Mouse (Mus musculus): ENCODE results near the gene A930004D18Rik.
A peak's percentile ranks its signal among the peaks of the same experiment; 100 is the strongest.

A930004D18Rik gene

GRCm38 (mm10) chr2:18053243-18053950, 15.9 kb upstream of the A930004D18Rik start:
- no peak for DNase-seq (ENCODE audit: low spot score in 2 of 2)

DNA sequence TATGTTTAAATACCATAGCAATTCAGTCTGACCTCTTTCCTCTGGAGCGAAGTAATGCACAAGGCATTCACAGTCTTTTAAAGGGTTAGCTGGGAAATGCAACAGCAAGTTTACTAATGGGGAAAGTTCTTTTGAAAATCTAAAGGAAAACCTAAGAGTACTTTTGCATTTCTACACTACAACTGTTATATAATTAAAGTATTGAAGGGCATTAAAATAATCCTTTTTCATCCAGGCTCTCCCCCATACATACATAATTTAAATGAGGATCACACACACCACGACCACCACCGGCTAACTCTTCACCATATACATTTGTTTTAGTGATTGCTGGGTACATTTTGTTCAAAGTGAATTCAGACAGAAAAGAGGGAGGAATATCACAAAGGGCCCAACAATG, 15.0 kb upstream of the A930004D18Rik start:
- DNase-seq (ENCODE audit: low spot score in 2 of 2) = no peak

- no peak for DNase-seq (ENCODE audit: low spot score in 2 of 2)
Measured at GRCm38 (mm10) chr2:18051831-18052170, 14.3 kb upstream of the A930004D18Rik start.

- no peak for DNase-seq (ENCODE audit: low spot score in 2 of 2)
Measured at GRCm38 (mm10) chr2:18051026-18051830, 13.7 kb upstream of the A930004D18Rik start.

DNA sequence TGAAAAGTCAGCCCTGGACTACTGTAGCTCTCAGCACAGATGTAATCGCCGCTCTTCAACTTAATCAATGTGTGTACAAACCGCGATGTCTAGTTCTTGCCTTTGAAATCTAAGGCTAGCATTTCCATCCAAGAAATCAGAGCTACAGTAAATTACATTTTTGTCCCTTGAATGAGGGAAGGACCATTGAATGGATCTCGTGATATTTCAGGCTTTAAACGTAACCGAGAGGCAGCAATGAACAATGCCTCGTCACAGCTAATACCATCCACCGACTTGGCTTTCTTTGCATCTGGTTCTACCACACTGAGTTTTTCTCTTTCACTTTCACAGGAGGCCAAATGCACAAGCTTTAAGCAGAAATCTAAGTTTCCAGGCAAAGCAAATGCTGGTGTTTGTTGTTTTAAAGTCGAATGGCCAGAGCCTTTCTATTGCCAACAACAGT, 13.0 kb upstream of the A930004D18Rik start:
- peak; percentile 35 to 47 for DNase-seq (ENCODE audit: low spot score in 2 of 2)

GRCm38 (mm10) chr2:18050018-18050417, 12.5 kb upstream of the A930004D18Rik start:
- DNase-seq (ENCODE audit: low spot score in 2 of 2) = no peak

GRCm38 (mm10) chr2:18049279-18049821, 11.8 kb upstream of the A930004D18Rik start:
- no peak for DNase-seq (ENCODE audit: low spot score in 2 of 2)

DNA sequence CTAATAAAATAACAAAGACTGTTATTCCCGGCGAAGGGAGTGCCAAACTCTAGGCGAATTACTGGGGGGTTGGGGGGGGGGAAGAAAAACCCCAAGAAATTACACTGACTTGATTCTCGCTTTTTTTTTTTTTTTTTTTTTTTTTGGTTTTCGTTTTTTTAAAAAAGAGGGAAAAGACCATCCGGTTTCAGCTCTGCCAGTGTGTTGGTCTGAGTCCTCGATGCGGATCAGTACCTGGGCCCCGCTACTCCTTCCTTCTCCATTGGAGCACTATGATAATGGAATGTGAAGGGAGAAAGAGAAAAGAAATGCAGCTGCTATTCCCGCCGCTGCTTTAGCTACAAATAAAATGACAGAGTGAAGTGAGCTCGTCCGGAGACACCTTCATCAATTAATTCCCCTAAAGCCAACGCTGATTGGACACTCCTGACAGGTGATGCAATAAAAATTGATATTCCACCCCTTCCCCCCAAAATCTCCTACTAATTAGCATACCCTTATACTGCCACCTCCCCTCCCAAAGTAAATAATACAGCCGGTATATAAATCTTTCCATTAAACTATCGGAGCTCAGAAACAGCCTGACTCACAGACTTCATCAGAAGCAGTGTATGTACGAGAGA, 11.0 kb upstream of the A930004D18Rik start, which contains the start of gene Skida1:
Skida1 (minus strand) TSS at position 599 of the 623 bp plus-strand sequence.
- DNase-seq (ENCODE audit: low spot score in 2 of 2) = no peak

DNA sequence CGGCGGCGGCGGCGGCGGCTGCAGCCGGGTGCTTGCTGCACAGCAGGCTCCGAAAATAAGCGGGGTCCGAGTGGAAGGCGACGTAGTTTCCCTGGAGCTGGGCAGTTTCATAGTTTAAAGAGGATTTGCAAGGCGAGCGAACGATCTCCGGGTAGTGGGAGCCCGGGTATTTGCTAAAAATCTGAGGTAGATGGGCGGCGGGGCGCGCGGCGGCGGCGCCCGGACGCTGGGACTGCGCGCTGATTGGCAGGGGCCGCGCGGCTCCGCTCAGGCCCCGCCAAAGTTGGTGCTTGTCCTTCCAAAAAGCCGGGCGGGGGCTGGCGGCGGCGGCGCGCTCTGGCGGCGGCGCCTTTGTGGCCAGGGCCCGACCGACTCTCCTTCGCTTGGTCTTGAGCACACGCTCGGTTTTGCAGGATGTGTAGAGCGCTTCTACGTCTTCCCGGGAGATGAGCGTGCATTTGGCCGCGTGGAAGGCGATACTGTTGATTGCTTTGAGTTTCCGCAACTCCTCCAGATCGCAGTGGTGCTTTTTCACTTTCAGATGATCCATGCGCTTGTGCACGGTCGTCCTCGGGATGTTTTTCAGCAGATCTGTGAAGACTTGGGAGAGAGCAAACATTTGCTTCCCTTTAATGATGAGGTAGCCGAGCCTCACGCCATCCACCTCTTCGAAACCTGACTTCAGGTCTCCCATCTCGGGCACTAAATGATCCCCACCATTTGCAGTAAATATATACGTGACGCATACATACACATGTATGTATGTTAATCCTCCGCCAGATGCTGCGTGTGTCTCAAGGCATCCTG, 10.3 kb upstream of the A930004D18Rik start:
- DNase-seq (ENCODE audit: low spot score in 2 of 2) = peak; percentile 58 to 60

DNA sequence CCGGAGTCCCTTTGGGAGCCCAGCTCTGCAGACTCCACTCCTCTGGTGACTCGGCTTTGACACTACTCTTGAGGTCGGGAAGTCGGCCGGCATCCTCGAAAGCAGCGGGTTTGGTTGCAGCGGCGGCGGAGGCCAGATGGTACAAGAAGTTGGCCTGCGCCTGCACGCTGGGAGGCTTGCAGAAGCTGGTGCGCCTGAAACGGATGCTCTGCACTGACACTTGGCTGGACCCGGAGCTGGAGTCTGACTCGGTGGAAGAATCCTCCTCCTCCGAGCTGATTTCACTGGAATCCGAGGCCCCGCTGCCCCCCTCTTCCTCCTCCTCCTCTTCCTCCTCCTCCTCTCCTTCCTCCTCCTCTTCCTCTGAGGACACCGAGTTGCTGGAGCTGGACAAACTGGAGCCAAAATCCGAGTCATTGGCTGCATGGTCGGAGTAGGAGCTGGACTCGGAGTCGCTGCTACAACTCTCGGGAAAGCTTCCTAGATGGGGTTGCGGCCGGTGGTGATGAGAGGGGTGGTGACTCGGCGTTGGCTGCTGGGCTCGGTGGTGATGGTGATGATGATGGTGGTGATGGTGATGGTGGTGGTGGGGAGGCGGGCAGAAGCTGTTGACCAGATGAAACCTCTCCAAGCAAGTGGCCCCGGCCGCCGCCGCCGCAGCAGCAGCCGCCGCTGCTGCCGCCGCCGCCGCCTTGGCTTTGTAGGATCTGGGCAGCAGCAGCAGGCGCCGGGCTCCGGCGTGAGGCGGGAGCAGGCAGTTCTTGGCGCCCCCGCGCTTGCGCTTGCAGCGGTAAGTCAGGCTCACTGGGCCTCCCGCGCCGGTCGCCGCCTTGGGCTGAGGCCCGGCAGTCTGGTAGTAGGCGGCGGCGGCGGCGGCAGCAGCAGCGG, 9.5 kb upstream of the A930004D18Rik start:
- peak; percentile 38 to 51 for DNase-seq (ENCODE audit: low spot score in 2 of 2)

GRCm38 (mm10) chr2:18046186-18046585, 8.6 kb upstream of the A930004D18Rik start:
- DNase-seq (ENCODE audit: low spot score in 2 of 2) = no peak

GRCm38 (mm10) chr2:18045781-18046181, 8.2 kb upstream of the A930004D18Rik start:
- DNase-seq (ENCODE audit: low spot score in 2 of 2) = no peak

DNA sequence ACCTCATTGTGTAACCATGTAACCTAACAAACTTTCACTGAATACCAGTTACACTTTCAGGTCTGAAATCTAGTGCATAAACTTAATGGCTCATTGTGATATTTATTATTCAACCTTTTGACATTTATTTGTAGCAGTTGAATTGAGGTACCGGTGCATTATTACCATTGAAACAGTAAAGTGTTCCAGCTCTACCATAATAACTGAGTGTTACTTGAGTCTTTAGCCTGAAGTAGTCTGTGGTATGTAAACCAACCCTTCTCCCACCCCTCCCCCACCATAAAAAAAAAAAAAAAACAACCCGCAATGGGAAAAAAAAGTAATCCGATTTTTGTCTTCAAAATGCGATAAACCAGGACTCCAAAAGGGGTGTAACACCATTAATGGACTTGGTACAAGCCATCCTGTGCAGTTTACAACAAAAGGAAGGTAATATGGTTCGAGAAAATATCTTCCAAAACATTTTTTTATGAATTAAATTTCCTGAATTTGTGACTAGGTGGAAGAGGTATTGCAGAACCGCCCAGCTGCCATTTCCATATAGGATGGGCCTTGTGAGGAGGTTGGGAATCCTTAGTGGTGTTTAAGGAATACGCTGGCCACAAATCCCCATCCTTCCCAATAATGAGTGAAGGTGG, 7.7 kb upstream of the A930004D18Rik start:
- DNase-seq (ENCODE audit: low spot score in 2 of 2) = no peak

- no peak for DNase-seq (ENCODE audit: low spot score in 2 of 2)
Measured at GRCm38 (mm10) chr2:18041199-18041885, 3.8 kb upstream of the A930004D18Rik start.

DNA sequence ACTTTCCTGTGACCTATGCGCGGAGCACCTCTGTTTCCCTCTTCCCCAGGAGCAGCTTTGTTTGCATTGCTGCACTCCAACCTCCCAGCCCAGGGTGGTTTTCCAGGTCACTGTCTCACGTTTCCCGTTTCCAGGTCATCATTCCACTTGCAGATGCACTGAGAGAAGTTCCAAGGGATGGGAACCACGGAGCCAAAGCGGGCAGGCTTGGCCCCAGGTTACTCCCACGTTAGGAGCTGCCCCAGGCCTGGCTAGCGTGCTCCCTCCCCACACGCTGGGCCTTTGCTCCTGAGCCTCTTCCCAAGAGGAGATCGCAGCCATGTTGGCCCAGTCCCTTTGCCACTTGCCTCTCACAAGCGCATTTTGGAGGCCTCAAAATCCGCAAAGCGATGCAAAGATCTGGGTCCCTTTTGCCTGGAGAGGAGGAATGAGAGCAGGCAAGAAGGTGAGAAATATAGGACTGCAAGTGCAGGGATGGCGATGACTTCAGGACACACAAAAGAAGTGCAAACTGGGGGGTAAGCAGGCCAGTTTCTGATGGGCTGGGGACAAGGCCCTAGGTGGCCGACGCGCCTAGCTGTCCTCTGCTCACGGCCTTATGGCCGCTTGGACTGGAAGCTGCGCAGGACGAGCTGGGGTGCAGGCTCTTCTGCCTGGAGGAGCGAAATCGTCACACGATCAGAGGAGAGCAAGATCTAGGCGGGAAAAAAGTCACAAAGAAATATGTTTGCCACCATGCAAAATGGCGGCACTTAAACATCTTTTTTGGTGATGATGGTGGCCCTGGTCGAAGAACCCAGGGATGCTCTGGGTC, 3.0 kb upstream of the A930004D18Rik start:
- DNase-seq (ENCODE audit: low spot score in 2 of 2) = no peak

- DNase-seq (ENCODE audit: low spot score in 2 of 2) = no peak
Measured at GRCm38 (mm10) chr2:18039566-18040290, 2.2 kb upstream of the A930004D18Rik start.

GRCm38 (mm10) chr2:18038895-18039371, 1.4 kb upstream of the A930004D18Rik start:
- DNase-seq (ENCODE audit: low spot score in 2 of 2) = no peak

Measured in spleen, postnatal 36 days (tissue).